Comparison of ENCODE assay signal across 10 mouse cellular contexts in genomic region chr2:35432472-35432871, GRCm38 (mm10). TPM values are rescaled to one million over a fixed set of nuclear protein-coding genes. Genes with fewer than 3 reads are reported as not detected.
DNase-seq lines count a peak whose midpoint lies in the region; ATAC-seq and TF ChIP-seq lines count a peak whose summit lies in the region.
"Had no signal": no experiment of that assay in that cellular context is flagged by ENCODE, and none has a peak within 500 bp of the region (broad histone marks: within the 10 kb centered on the region; RNA-seq: fewer than 3 reads in every experiment).

No protein-coding gene starts in this region.

- peaks cover 41% of the 10 kb centered on the region for H3K4me1 ChIP-seq in embryonic facial prominence, embryonic 13.5 days
- no peaks in the 10 kb centered on the region for H3K4me1 ChIP-seq in intestine, postnatal 0 days (replicated peaks; ENCODE audit: control insufficient read depth, insufficient read depth, low read length)
- H3K4me1 ChIP-seq in lung, adult 2 months (ENCODE audit: control insufficient read depth, insufficient read depth, low read length): peaks cover 13% of the 10 kb centered on the region; the same call in 1 of the 2 replicates

- H3K4me2 ChIP-seq in embryonic facial prominence, embryonic 13.5 days: peak overlapping the region; percentile 5; the same call in 1 of the 2 replicates
- H3K4me2 ChIP-seq in intestine, postnatal 0 days (replicated peaks; ENCODE audit: low read depth): peak overlapping the region; percentile 38

- ATAC-seq in embryonic facial prominence, embryonic 13.5 days (ENCODE audit: insufficient number of reproducible peaks, insufficient read depth, low FRiP score, low TSS enrichment, low read depth): no peak
- ATAC-seq in intestine, postnatal 0 days: no peak
- ATAC-seq in megakaryocyte progenitor cell, adult 5-6 weeks (replicated peaks; ENCODE audit: poor library complexity): no peak

- H3K36me3 ChIP-seq in embryonic facial prominence, embryonic 13.5 days: no peaks in the 10 kb centered on the region
- no peaks in the 10 kb centered on the region for H3K36me3 ChIP-seq in intestine, postnatal 0 days (ENCODE audit: control insufficient read depth, insufficient read depth)

- H3K9ac ChIP-seq in embryonic facial prominence, embryonic 13.5 days: 0 out of 2 replicates have a peak overlapping the region, but pooled peaks have one; percentile 32
- H3K9ac ChIP-seq in intestine, postnatal 0 days (ENCODE audit: low read depth, low read length): no peak overlapping the region

- H3K27ac ChIP-seq in embryonic facial prominence, embryonic 13.5 days: peak overlapping the region; percentile 48
- H3K27ac ChIP-seq in intestine, postnatal 0 days (ENCODE audit: low read depth, low read length): peak overlapping the region; percentile 21; the same call in 1 of the 2 replicates

- 31% methylated on average over 7 of the region's 7 CpGs for WGBS in embryonic facial prominence, embryonic 13.5 days
- 21% methylated on average over 7 of the region's 7 CpGs for whole genome bisulfite sequencing in intestine, postnatal 0 days
- 12% methylated on average over 7 of the region's 7 CpGs for WGBS in lung, adult 2 months

- no peak overlapping the region for H3K4me3 ChIP-seq in embryonic facial prominence, embryonic 13.5 days
- H3K4me3 ChIP-seq in intestine, postnatal 0 days (ENCODE audit: low read depth, low read length): 0 out of 2 replicates have a peak overlapping the region, but pooled peaks have one; percentile 23
- peak overlapping the region; percentile 59 for H3K4me3 ChIP-seq in lung, adult 2 months (replicated peaks; ENCODE audit: extremely low read depth, low read depth, low read length)

- TF ChIP-seq CTCF in brain, embryonic 14.5 days (IDR thresholded peaks at IDR 0.05; ENCODE audit: borderline replicate concordance, extremely low read depth, insufficient read depth, insufficient read length): no peak
- no peak for TF ChIP-seq CTCF in intestine, postnatal 0 days (IDR thresholded peaks at IDR 0.05; ENCODE audit: low read depth)
- no peak for TF ChIP-seq CTCF in lung, adult 2 months (IDR thresholded peaks at IDR 0.05; ENCODE audit: insufficient read depth, low read length)

- no peaks in the 10 kb centered on the region for H3K9me3 ChIP-seq in embryonic facial prominence, embryonic 13.5 days
- no peaks in the 10 kb centered on the region for H3K9me3 ChIP-seq in intestine, postnatal 0 days (ENCODE audit: control insufficient read depth)

- intact Hi-C loops in left cerebral cortex, postnatal 25 days (cut with DNase I): no loop called here

- no peaks in the 10 kb centered on the region for H3K27me3 ChIP-seq in embryonic facial prominence, embryonic 13.5 days
- H3K27me3 ChIP-seq in intestine, postnatal 0 days (replicated peaks; ENCODE audit: control insufficient read depth, insufficient read depth, low read length): no peaks in the 10 kb centered on the region

- TF ChIP-seq POLR2A in brain, embryonic 14.5 days (IDR thresholded peaks at IDR 0.05; ENCODE audit: borderline replicate concordance, extremely low read depth, insufficient read depth, insufficient read length, poor library complexity, severe bottlenecking): no peak
- TF ChIP-seq POLR2A in lung, adult 2 months (IDR thresholded peaks at IDR 0.05; ENCODE audit: borderline replicate concordance, extremely low read depth, low read depth, low read length): peak; percentile 53; the same call in 1 of the 2 replicates

- peak; percentile 5 for DNase-seq in brain, embryonic 14.5 days (ENCODE audit: low read depth)
- peak; percentile 38 for DNase-seq in lung, adult 2 months
- no peak for DNase-seq in right cerebral cortex, postnatal 14 days
- DNase-seq in ovary, adult 18-20 months (ENCODE audit: low spot score): no peak
- DNase-seq in left cerebral cortex, postnatal 25 days (ENCODE audit: low spot score in 2 of 2): no peak
- DNase-seq: retina, postnatal 1 day had no signal

RNA-seq across cellular contexts. Expression of gene Ggta1, which starts 30.6 kb away (rescaled TPM):
- polyA plus RNA-seq in brain, embryonic 14.5 days (2012; rRNA removed): 5.7 and 7.1 TPM in 2 replicates
- 16.7 and 18.8 TPM in 2 replicates for polyA plus RNA-seq in embryonic facial prominence, embryonic 13.5 days (2015; fragmentation: Nextera tagmentation; extraction: Ambion mirVana)
- 6.4 and 7.0 TPM in 2 replicates for polyA plus RNA-seq in intestine, postnatal 0 days (2015; fragmentation: Nextera tagmentation; extraction: Ambion mirVana)
- 17.8 and 24.4 TPM in 2 replicates for polyA plus RNA-seq in lung, adult 2 months (2012; rRNA removed)
- total RNA-seq in megakaryocyte progenitor cell, adult 5-6 weeks (2015): 50.8 and 54.4 TPM in 2 replicates
- 72.0 and 77.3 TPM in 2 replicates for total RNA-seq in megakaryocyte progenitor cell, adult 5-6 weeks (2017)
- 1 to 10 TPM; 2.8 to 3.4 TPM for total RNA-seq in left cerebral cortex, postnatal 25 days (2021)

RNA-seq across cellular contexts. Expression of gene 4930402F06Rik, which starts 35.5 kb away (rescaled TPM):
- polyA plus RNA-seq in brain, embryonic 14.5 days (2012; rRNA removed): not detected in 2 replicates
- polyA plus RNA-seq in embryonic facial prominence, embryonic 13.5 days (2015; fragmentation: Nextera tagmentation; extraction: Ambion mirVana): not detected in 2 replicates
- not detected in 2 replicates for polyA plus RNA-seq in intestine, postnatal 0 days (2015; fragmentation: Nextera tagmentation; extraction: Ambion mirVana)
- not detected in 2 replicates for polyA plus RNA-seq in lung, adult 2 months (2012; rRNA removed)
- total RNA-seq in megakaryocyte progenitor cell, adult 5-6 weeks (2015): not detected in 2 replicates
- not detected in 2 replicates for total RNA-seq in megakaryocyte progenitor cell, adult 5-6 weeks (2017)
- total RNA-seq in left cerebral cortex, postnatal 25 days (2021): not detected
- polyA plus RNA-seq: gonadal fat pad, adult 2 months had no signal

Comparison
In these comparisons a context has a peak if more than half of its experiments do, and no peak if none do; other contexts are left out.
1. DNase-seq: peak in brain, embryonic 14.5 days (single experiment) and lung, adult 2 months (single experiment); none in right cerebral cortex, postnatal 14 days (single experiment), ovary, adult 18-20 months (single experiment) and left cerebral cortex, postnatal 25 days (0 of 2).